Mouse (Mus musculus): ENCODE measurements at regions not wholly inside any gene's neighbourhood (a gene's known extent, or its start where the extent isn't known, plus 50 kb on each side); places are given as distances from the start of the nearest gene placed in this dataset.

- no peak for ATAC-seq (replicated peaks; ENCODE audit: poor library complexity)
These were observed 476.1 kb upstream of the Pbx1 start for GRCm38 (mm10) chr1:168908192-168908591.

GRCm38 (mm10) chr1:168898483-168898882, 466.4 kb upstream of the Pbx1 start:
- no peak for ATAC-seq (replicated peaks; ENCODE audit: poor library complexity)

- ATAC-seq (replicated peaks; ENCODE audit: poor library complexity) = no peak
These were observed 429.5 kb upstream of the Pbx1 start for GRCm38 (mm10) chr1:168861577-168861976.

- no peak for ATAC-seq (replicated peaks; ENCODE audit: poor library complexity)
These were observed 391.1 kb upstream of the Pbx1 start for GRCm38 (mm10) chr1:168823184-168823583.

- ATAC-seq (replicated peaks; ENCODE audit: poor library complexity) = no peak
These were observed 386.3 kb upstream of the Pbx1 start for GRCm38 (mm10) chr1:168818381-168818780.

GRCm38 (mm10) chr1:168807084-168807483, 375.0 kb upstream of the Pbx1 start:
- ATAC-seq (replicated peaks; ENCODE audit: poor library complexity) = no peak

GRCm38 (mm10) chr1:168805442-168805841, 373.4 kb upstream of the Pbx1 start:
- no peak for ATAC-seq (replicated peaks; ENCODE audit: poor library complexity)

GRCm38 (mm10) chr1:168801046-168801445, 369.0 kb upstream of the Pbx1 start:
- ATAC-seq (replicated peaks; ENCODE audit: poor library complexity) = no peak

GRCm38 (mm10) chr1:168786731-168787130, 354.7 kb upstream of the Pbx1 start:
- no peak for ATAC-seq (replicated peaks; ENCODE audit: poor library complexity)

GRCm38 (mm10) chr1:168783851-168784250, 351.8 kb upstream of the Pbx1 start:
- no peak for ATAC-seq (replicated peaks; ENCODE audit: poor library complexity)

- no peak for ATAC-seq (replicated peaks; ENCODE audit: poor library complexity)
These were observed 332.4 kb upstream of the Pbx1 start for GRCm38 (mm10) chr1:168764368-168764895.

- no peak for ATAC-seq (replicated peaks; ENCODE audit: poor library complexity)
These were observed 329.0 kb upstream of the Pbx1 start for GRCm38 (mm10) chr1:168761095-168761494.

GRCm38 (mm10) chr1:168760239-168760638, 328.2 kb upstream of the Pbx1 start:
- ATAC-seq (replicated peaks; ENCODE audit: poor library complexity) = no peak

- ATAC-seq (replicated peaks; ENCODE audit: poor library complexity) = no peak
These were observed 326.8 kb upstream of the Pbx1 start for GRCm38 (mm10) chr1:168758835-168759234.

- ATAC-seq (replicated peaks; ENCODE audit: poor library complexity) = no peak
These were observed 322.1 kb upstream of the Pbx1 start for GRCm38 (mm10) chr1:168754196-168754595.

- ATAC-seq (replicated peaks; ENCODE audit: poor library complexity) = no peak
These were observed 311.4 kb upstream of the Pbx1 start for GRCm38 (mm10) chr1:168743435-168743834.

- ATAC-seq (replicated peaks; ENCODE audit: poor library complexity) = no peak
These were observed 305.9 kb upstream of the Pbx1 start for GRCm38 (mm10) chr1:168738005-168738404.

- ATAC-seq (replicated peaks; ENCODE audit: poor library complexity) = no peak
These were observed 305.3 kb upstream of the Pbx1 start for GRCm38 (mm10) chr1:168737277-168737863.

- no peak for ATAC-seq (replicated peaks; ENCODE audit: poor library complexity)
These were observed 301.0 kb upstream of the Pbx1 start for GRCm38 (mm10) chr1:168733066-168733465.

- ATAC-seq (replicated peaks; ENCODE audit: poor library complexity) = no peak
These were observed 277.8 kb upstream of the Pbx1 start for GRCm38 (mm10) chr1:168709836-168710235.

- no peak for ATAC-seq (replicated peaks; ENCODE audit: poor library complexity)
These were observed 277.1 kb upstream of the Pbx1 start for GRCm38 (mm10) chr1:168709017-168709681.

GRCm38 (mm10) chr1:168708161-168708865, 276.2 kb upstream of the Pbx1 start:
- ATAC-seq (replicated peaks; ENCODE audit: poor library complexity) = no peak
